Mouse (Mus musculus): ENCODE data around the gene Ncoa3. TPM values are rescaled to one million over a fixed set of nuclear protein-coding genes. Genes with fewer than 3 reads are reported as not detected.
A peak's percentile ranks its signal among the peaks of the same experiment; 100 is the strongest.

The Ncoa3 gene
- polyA plus RNA-seq, 2 experiments, result 17.8 to 25.5 TPM

GRCm38 (mm10) chr2:165998969-165999368 lies 6.5 kb downstream of the Ncoa3 start:
- Histone ChIP-seq H3K36me3 (ENCODE audit: control insufficient read depth, insufficient read depth, low read length) (no peaks in the 10 kb centered on the region), H3K4me2 (replicated peaks; ENCODE audit: low read depth, low read length, severe bottlenecking) (no peak overlapping the region), H3K27ac (replicated peaks; ENCODE audit: low read depth, low read length) (no peak overlapping the region), H3K9me3 (ENCODE audit: control insufficient read depth, low read length) (no peaks in the 10 kb centered on the region), H3K9ac (ENCODE audit: low read depth, low read length, severe bottlenecking) (no peak overlapping the region), H3K27me3 (ENCODE audit: control insufficient read depth, insufficient read depth, low read length) (no peaks in the 10 kb centered on the region), H3K4me1 (ENCODE audit: control insufficient read depth, insufficient read depth, low read length) (peaks cover 22% of the 10 kb centered on the region), H3K4me3 (replicated peaks; ENCODE audit: low read length) (no peak overlapping the region)
- no peak for ATAC-seq (ENCODE audit: low FRiP score, low read depth)
- DNase-seq (ENCODE audit: low spot score), result no peak
- WGBS, result 42% methylated on average over 4 of the region's 4 CpGs
- TF ChIP-seq POLR2A (IDR thresholded peaks at IDR 0.05; ENCODE audit: borderline replicate concordance, extremely low read depth, insufficient read depth, insufficient read length), result no peak

GRCm38 (mm10) chr2:165999790-166000189 lies 7.4 kb downstream of the Ncoa3 start:
- Histone ChIP-seq H3K9ac (ENCODE audit: low read depth, low read length, severe bottlenecking) (no peak overlapping the region), H3K9me3 (ENCODE audit: control insufficient read depth, low read length) (no peaks in the 10 kb centered on the region), H3K27me3 (ENCODE audit: control insufficient read depth, insufficient read depth, low read length) (no peaks in the 10 kb centered on the region), H3K4me1 (ENCODE audit: control insufficient read depth, insufficient read depth, low read length) (peaks cover 21% of the 10 kb centered on the region), H3K4me3 (replicated peaks; ENCODE audit: low read length) (no peak overlapping the region), H3K36me3 (ENCODE audit: control insufficient read depth, insufficient read depth, low read length) (no peaks in the 10 kb centered on the region), H3K4me2 (replicated peaks; ENCODE audit: low read depth, low read length, severe bottlenecking) (no peak overlapping the region), H3K27ac (replicated peaks; ENCODE audit: low read depth, low read length) (no peak overlapping the region)
- TF ChIP-seq POLR2A (IDR thresholded peaks at IDR 0.05; ENCODE audit: borderline replicate concordance, extremely low read depth, insufficient read depth, insufficient read length), result no peak
- no peak for DNase-seq (ENCODE audit: low spot score)
- WGBS, result 12% methylated on average over 5 of the region's 5 CpGs
- ATAC-seq (ENCODE audit: low FRiP score, low read depth), result peak; percentile 44; the same call in 1 of the 2 replicates

GRCm38 (mm10) chr2:166000242-166000641 lies 7.8 kb downstream of the Ncoa3 start:
- Histone ChIP-seq H3K4me1 (ENCODE audit: control insufficient read depth, insufficient read depth, low read length) (peaks cover 21% of the 10 kb centered on the region), H3K36me3 (ENCODE audit: control insufficient read depth, insufficient read depth, low read length) (no peaks in the 10 kb centered on the region), H3K4me2 (replicated peaks; ENCODE audit: low read depth, low read length, severe bottlenecking) (no peak overlapping the region), H3K27me3 (ENCODE audit: control insufficient read depth, insufficient read depth, low read length) (no peaks in the 10 kb centered on the region), H3K27ac (replicated peaks; ENCODE audit: low read depth, low read length) (no peak overlapping the region), H3K4me3 (replicated peaks; ENCODE audit: low read length) (no peak overlapping the region), H3K9me3 (ENCODE audit: control insufficient read depth, low read length) (no peaks in the 10 kb centered on the region), H3K9ac (ENCODE audit: low read depth, low read length, severe bottlenecking) (no peak overlapping the region)
- no peak for TF ChIP-seq POLR2A (IDR thresholded peaks at IDR 0.05; ENCODE audit: borderline replicate concordance, extremely low read depth, insufficient read depth, insufficient read length)
- WGBS, result 16% methylated on average over 5 of the region's 5 CpGs
- ATAC-seq (ENCODE audit: low FRiP score, low read depth) (no peak), DNase-seq (ENCODE audit: low spot score) (no peak)

DNA sequence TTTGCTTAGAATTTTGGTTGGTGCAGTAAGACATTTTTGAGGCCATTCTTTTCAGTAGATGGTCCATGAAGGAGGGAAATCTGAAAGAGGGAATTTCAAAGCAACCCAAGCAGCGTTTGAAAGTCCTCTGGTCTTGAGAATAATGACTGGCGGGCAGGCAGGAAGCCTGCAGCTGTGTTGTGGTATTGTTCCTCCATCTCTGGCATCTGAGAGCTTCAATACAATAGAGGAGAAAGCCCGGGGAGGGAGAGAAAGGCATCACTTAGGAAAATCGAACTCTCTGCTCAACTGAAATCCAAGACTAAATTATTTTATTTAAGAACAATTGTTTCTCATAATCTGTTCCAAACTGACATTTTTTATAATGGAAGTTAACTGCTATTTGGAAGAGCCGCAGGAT lies 8.3 kb downstream of the Ncoa3 start:
- no peak overlapping the region for H3K4me3 ChIP-seq (replicated peaks; ENCODE audit: low read length)
- TF ChIP-seq POLR2A (IDR thresholded peaks at IDR 0.05; ENCODE audit: borderline replicate concordance, extremely low read depth, insufficient read depth, insufficient read length), result no peak
- ATAC-seq (ENCODE audit: low FRiP score, low read depth), result no peak
- no peaks in the 10 kb centered on the region for H3K27me3 ChIP-seq (ENCODE audit: control insufficient read depth, insufficient read depth, low read length)
- peaks cover 21% of the 10 kb centered on the region for H3K4me1 ChIP-seq (ENCODE audit: control insufficient read depth, insufficient read depth, low read length)
- 27% methylated on average over 5 of the region's 5 CpGs for WGBS
- H3K4me2 ChIP-seq (replicated peaks; ENCODE audit: low read depth, low read length, severe bottlenecking), result no peak overlapping the region
- DNase-seq (ENCODE audit: low spot score), result no peak
- no peaks in the 10 kb centered on the region for H3K9me3 ChIP-seq (ENCODE audit: control insufficient read depth, low read length)
- H3K36me3 ChIP-seq (ENCODE audit: control insufficient read depth, insufficient read depth, low read length), result no peaks in the 10 kb centered on the region
- H3K27ac ChIP-seq (replicated peaks; ENCODE audit: low read depth, low read length), result no peak overlapping the region
- no peak overlapping the region for H3K9ac ChIP-seq (ENCODE audit: low read depth, low read length, severe bottlenecking)

DNA sequence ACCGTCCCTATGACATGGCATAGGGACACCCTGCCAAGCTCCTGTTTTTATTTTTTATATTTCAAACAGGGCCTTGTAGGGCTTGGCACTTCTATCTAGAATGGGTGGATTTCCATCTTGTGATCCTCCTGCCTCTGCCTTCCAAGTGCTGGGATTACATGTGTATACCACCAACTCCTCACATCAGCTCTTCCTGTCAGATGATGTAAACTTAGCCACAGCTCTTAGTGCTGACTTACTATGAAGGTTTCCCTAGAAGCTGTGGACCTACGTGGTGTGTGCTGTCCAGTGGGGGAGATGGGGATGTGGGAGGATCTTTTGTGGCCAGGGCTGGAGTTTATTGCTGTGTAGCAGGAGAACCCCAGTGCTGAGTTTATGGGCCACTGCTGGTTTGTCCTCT lies 8.9 kb downstream of the Ncoa3 start:
- ATAC-seq (ENCODE audit: low FRiP score, low read depth) (no peak), DNase-seq (ENCODE audit: low spot score) (no peak)
- no peak for TF ChIP-seq POLR2A (IDR thresholded peaks at IDR 0.05; ENCODE audit: borderline replicate concordance, extremely low read depth, insufficient read depth, insufficient read length)
- Histone ChIP-seq H3K27ac (replicated peaks; ENCODE audit: low read depth, low read length) (no peak overlapping the region), H3K9me3 (ENCODE audit: control insufficient read depth, low read length) (no peaks in the 10 kb centered on the region), H3K9ac (ENCODE audit: low read depth, low read length, severe bottlenecking) (no peak overlapping the region), H3K27me3 (ENCODE audit: control insufficient read depth, insufficient read depth, low read length) (no peaks in the 10 kb centered on the region), H3K4me3 (replicated peaks; ENCODE audit: low read length) (no peak overlapping the region), H3K4me2 (replicated peaks; ENCODE audit: low read depth, low read length, severe bottlenecking) (no peak overlapping the region), H3K4me1 (ENCODE audit: control insufficient read depth, insufficient read depth, low read length) (peaks cover 21% of the 10 kb centered on the region), H3K36me3 (ENCODE audit: control insufficient read depth, insufficient read depth, low read length) (no peaks in the 10 kb centered on the region)
- WGBS, result 57% methylated on average over 2 of the region's 2 CpGs

DNA sequence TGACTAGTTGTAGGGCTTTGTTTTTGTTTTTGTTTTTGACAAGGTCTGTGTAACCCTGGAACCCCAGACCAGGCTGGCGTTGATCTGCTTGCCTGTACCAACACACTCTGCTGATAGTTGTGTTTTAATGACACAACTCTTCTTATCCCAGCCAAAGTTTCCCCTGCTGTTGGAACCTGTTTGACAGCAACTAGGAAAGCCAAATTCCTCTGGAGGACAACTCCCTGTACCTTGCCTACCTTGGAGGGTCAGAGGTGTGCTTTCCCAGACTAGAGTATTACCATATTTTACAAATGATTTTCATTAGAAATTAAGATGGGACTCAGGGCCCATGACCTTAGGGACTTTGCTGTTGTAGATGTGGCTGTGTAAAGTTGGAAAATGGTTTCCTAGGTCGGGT lies 9.3 kb downstream of the Ncoa3 start:
- no peaks in the 10 kb centered on the region for H3K27me3 ChIP-seq (ENCODE audit: control insufficient read depth, insufficient read depth, low read length)
- H3K4me2 ChIP-seq (replicated peaks; ENCODE audit: low read depth, low read length, severe bottlenecking), result no peak overlapping the region
- WGBS, result 52% methylated on average over 2 of the region's 2 CpGs
- no peaks in the 10 kb centered on the region for H3K36me3 ChIP-seq (ENCODE audit: control insufficient read depth, insufficient read depth, low read length)
- H3K9me3 ChIP-seq (ENCODE audit: control insufficient read depth, low read length), result no peaks in the 10 kb centered on the region
- TF ChIP-seq POLR2A (IDR thresholded peaks at IDR 0.05; ENCODE audit: borderline replicate concordance, extremely low read depth, insufficient read depth, insufficient read length), result no peak
- no peak for DNase-seq (ENCODE audit: low spot score)
- no peak overlapping the region for H3K4me3 ChIP-seq (replicated peaks; ENCODE audit: low read length)
- H3K4me1 ChIP-seq (ENCODE audit: control insufficient read depth, insufficient read depth, low read length), result peaks cover 21% of the 10 kb centered on the region
- H3K9ac ChIP-seq (ENCODE audit: low read depth, low read length, severe bottlenecking), result no peak overlapping the region
- ATAC-seq (ENCODE audit: low FRiP score, low read depth), result no peak
- no peak overlapping the region for H3K27ac ChIP-seq (replicated peaks; ENCODE audit: low read depth, low read length)

Measured in limb, embryonic 14.5 days (tissue).